Mouse (Mus musculus) spleen, adult 2 months (tissue): ENCODE results near the gene Spef2. TPM values are rescaled to one million over a fixed set of nuclear protein-coding genes. Genes with fewer than 3 reads are reported as not detected.
"Not testable (repeated sequence)": the region's sequence is repeated elsewhere in the genome, so short reads cannot be mapped to it uniquely, and the experiment has no call there.

Experiments used
- DNase-seq, 2 experiments: peaks; one replicate each; pipeline versions ENCODE4 v3.0.0 to v3.0.0-alpha.2; 2012 to 2021; ENCODE audit warnings: low spot score in 2 of 2, low read depth in 1 of 2
- H3K27ac ChIP-seq: fragments of 200-500 bp; 2 replicates; pipeline ENCODE4 v1.5.1; 2012; ENCODE audit warnings: low read length, inconsistent platforms; ENCODE audit not compliant: insufficient read depth
- H3K27me3 ChIP-seq: fragments of 200-500 bp; 2 replicates; pipeline ENCODE4 v1.6.1; 2012; ENCODE audit warnings: mild to moderate bottlenecking, moderate library complexity, low read length, inconsistent platforms; ENCODE audit not compliant: control insufficient read depth, insufficient read depth
- H3K36me3 ChIP-seq: fragments of 200-500 bp; 2 replicates; pipeline ENCODE4 v1.6.1; 2012; ENCODE audit warnings: mild to moderate bottlenecking, low read length, inconsistent platforms; ENCODE audit not compliant: control insufficient read depth, insufficient read depth
- H3K4me1 ChIP-seq: fragments of 200-500 bp; 2 replicates; pipeline ENCODE4 v1.6.1; 2011; ENCODE audit warnings: inconsistent platforms; ENCODE audit not compliant: control insufficient read depth, insufficient read depth, insufficient read length
- H3K4me3 ChIP-seq: fragments of 200-500 bp; 2 replicates; pipeline ENCODE4 v1.5.1; 2011; ENCODE audit warnings: mild to moderate bottlenecking, inconsistent platforms; ENCODE audit not compliant: insufficient read depth, insufficient read length; ENCODE audit errors: extremely low read depth
- CTCF ChIP-seq: fragments of 200-500 bp; IDR thresholded peaks from 2 replicates; pipeline ENCODE4 v1.5.1; 2011; ENCODE audit warnings: mild to moderate bottlenecking, inconsistent platforms; ENCODE audit not compliant: insufficient read depth, insufficient read length, insufficient replicate concordance; ENCODE audit errors: extremely low read depth
- POLR2A ChIP-seq: fragments of 200-500 bp; IDR thresholded peaks from 2 replicates; pipeline ENCODE4 v1.6.1; 2011; ENCODE audit warnings: low read depth, low read length, inconsistent platforms
- WGBS: fragments of 180-500 bp; shearing (Covaris S2); methylation state at CpG from one replicate; pipeline ENCODE4 v1.1.7; 2018; 5-methylcytosine and 5-hydroxymethylcytosine counted together
- polyA plus RNA-seq: library from polyadenylated mRNA; depleted of rRNA; stranded (reverse); fragments of >200 nt; gene quantifications from 2 replicates; pipeline ENCODE4 v1.2.3, GENCODE M21; 2012; rRNA removed

Spef2 gene
- 0.04 and 0.05 TPM in 2 replicates for polyA plus RNA-seq

DNA sequence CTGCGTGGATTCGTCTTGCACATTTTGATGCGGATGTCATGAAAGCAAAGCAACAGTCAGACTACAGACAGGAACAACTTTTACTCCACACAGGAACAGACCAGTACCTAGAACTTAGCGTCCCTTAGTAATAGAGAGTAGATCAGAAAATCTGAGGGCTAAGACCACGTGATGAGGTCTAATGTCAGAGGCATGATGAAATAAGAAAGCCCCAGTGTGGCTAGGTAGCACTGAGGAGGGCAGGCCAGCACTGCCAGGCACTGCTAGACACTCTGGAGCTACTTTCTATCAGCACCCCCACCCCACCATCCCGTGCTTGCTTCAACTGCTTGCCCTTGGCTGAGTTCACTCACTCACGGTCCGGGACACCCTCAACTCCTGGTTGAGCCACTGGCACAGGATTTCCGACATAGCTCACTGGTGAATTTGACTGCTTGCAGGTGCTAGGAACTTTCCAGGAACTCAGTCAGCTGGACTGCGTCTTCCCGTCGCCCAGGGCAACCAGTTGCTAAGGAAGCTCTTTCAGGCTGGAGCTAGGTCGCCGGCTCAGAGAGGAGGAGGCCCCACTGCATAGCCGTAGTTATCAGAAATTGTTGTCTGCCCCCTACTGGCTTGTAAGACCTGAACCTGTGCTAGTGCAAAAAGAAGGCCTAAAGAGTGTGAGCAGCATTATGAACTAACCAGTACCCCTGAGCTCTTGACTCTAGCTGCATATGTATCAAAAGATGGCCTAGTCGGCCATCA lies at the start of gene Spef2:
TSS of gene Spef2 (minus strand) at position 510 of the 744 bp plus-strand sequence.
- 3% methylated on average over 16 of the region's 16 CpGs for WGBS
- no peaks in the 10 kb centered on the region for H3K36me3 ChIP-seq
- H3K27me3 ChIP-seq = no peaks in the 10 kb centered on the region
- DNase-seq = peak; percentile 68 to 72
- no peak for TF ChIP-seq POLR2A
- no peak for TF ChIP-seq CTCF
- peak within 1 kb of the TSS; percentile 67 for H3K4me3 ChIP-seq
- peak within 1 kb of the TSS; percentile 41 for H3K27ac ChIP-seq
- H3K4me1 ChIP-seq = 0 out of 2 replicates have a peak, but pooled peaks cover 3% of the 10 kb centered on the region

DNA sequence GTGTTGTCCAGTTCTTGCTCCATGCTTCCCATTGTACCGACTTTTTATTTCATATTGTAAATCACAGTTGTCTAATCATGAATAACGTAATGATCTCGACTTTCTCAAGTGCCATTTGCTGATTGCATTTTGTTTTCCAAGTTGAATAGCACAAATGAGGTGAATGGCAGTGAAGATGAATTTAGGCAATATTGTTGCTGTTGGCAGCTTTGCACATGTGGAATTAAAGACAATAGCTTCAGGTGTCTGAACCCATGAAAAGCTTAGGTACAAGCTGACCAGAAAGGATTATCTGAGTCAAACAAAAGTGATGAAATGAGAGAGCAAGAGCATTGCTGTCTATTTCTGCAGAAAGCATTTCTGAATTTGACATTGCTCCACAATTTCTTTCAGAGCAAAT lies 45.5 kb upstream of the Spef2 start:
- no peak overlapping the region for H3K27ac ChIP-seq
- TF ChIP-seq POLR2A (no peak), CTCF (no peak)
- WGBS = 88% methylated on average over 3 of the region's 3 CpGs

GRCm38 (mm10) chr15:9788245-9789030 lies 39.8 kb upstream of the Spef2 start:
- 57% methylated on average over 3 of the region's 3 CpGs for WGBS
- no peak for DNase-seq
- Histone ChIP-seq H3K4me1 (no peaks in the 10 kb centered on the region; the same call in 1 of the 2 replicates), H3K27ac (no peak overlapping the region), H3K4me3 (no peak overlapping the region), H3K27me3 (no peaks in the 10 kb centered on the region), H3K36me3 (no peaks in the 10 kb centered on the region)
- TF ChIP-seq POLR2A (no peak), CTCF (no peak)

More for the DNA sequence above, 45.5 kb upstream of the Spef2 start:
- Histone ChIP-seq H3K4me1 (no peaks in the 10 kb centered on the region), H3K27me3 (no peaks in the 10 kb centered on the region), H3K36me3 (no peaks in the 10 kb centered on the region), H3K4me3 (no peak overlapping the region)
- no peak for DNase-seq

DNA sequence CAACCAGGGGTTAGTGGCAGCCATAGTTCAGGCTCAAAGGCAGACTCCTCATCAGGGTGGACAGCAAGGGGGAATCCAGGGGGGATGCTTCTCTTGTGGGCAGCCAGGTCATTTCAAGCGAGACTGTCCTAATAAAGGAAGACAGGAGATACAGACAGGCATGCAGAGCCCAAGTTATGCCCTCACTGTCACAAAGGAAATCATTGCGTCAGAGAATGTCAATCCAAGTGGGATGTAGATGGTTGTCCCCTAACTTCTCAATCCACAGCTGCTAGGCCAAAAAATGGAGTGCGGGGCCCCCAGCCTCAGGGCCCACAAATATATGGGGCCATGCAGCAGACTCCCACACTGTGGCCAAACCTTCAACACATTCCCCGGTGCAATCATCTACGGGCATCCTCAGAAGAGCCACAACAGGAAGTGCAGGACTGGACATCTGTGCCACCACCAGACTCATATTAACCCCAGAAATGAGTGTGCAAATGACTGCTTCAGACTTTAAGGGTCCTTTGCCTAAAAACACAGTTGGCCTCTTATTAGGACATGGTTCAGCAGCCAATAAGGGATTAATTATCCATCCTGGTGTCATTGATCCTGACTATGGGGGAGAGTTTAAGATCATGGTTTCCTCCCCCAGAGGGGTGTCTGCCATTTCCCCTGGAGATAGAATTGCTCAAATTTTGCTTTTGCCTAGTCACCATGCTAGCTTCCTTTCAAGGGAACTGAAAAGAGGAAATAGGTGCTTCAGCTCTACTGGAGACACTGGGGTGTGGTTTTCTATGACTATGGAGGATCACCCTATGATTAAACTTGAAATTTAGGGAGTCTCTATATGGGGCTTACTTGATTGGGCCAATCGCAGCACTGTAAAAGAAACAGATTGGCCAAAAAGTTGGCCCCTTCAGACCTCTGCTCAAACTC lies 25.8 kb upstream of the Spef2 start:
- H3K36me3 ChIP-seq, DNase-seq, H3K27ac ChIP-seq, H3K27me3 ChIP-seq, H3K4me1 ChIP-seq, H3K4me3 ChIP-seq: not testable (repeated sequence)
- 58% methylated on average over 6 of the region's 6 CpGs for WGBS

DNA sequence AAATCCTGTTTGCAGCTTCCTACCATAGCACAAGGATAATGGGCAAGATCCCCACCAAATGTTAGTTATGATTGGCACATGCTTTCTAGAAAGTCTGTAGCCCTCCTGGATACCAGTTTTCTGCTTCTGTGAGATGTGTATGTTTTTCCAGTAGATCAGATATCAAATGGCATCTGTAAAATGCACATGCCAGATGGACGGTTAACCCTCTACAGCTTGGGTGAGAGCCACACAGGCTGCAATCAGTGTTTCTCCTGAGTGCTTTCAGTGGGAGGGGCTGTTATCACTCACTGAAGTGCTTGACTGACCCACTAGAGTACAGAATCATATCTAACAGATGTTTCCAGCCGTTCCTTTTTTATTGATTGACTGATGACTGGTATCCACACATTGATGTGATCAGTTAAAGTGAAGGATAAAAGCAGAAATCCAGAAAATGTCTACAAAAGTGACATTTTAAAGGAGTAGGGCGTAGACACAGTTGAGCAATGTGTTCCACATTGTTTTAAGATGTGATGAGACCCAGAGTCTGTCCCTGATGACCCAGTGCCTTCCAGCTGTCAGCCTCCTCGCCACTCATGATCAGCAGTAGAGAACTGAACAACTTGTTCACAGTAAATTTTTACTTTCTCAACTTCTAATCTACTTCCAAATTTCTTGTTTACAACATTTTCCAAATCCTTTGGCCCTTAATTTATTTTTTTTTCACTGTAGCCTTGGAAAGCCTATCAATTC lies 19.7 kb upstream of the Spef2 start:
- no peak for DNase-seq
- no peak overlapping the region for H3K4me3 ChIP-seq
- WGBS = 75% methylated on average over 4 of the region's 4 CpGs
- H3K4me1 ChIP-seq = no peaks in the 10 kb centered on the region; the same call in 1 of the 2 replicates
- TF ChIP-seq POLR2A (no peak), CTCF (no peak)
- no peaks in the 10 kb centered on the region for H3K27me3 ChIP-seq
- H3K27ac ChIP-seq = no peak overlapping the region
- no peaks in the 10 kb centered on the region for H3K36me3 ChIP-seq

DNA sequence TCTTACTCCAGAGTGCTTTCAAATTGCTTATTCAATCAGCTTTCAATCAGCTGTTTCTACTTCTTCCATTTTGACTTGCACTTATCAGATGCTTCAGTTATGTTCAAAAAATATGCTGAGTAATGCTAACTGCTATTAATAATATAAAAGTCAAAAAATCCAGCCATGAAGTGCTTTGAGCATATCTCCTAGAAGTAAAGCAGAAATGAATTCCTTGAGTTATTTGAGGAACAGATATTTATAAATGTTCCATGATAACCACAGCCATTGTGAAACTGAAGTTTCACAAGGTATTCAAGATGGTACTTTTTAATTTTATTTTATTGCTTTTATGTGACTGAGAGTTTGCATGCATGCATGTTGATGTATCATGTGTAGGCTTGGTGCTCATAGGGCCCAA lies 18.4 kb upstream of the Spef2 start:
- Histone ChIP-seq H3K4me3 (no peak overlapping the region), H3K4me1 (no peaks in the 10 kb centered on the region), H3K27ac (no peak overlapping the region), H3K27me3 (no peaks in the 10 kb centered on the region), H3K36me3 (no peaks in the 10 kb centered on the region)
- TF ChIP-seq CTCF = no peak
- TF ChIP-seq POLR2A = no peak
- no peak for DNase-seq
